In the genomic region with DNA sequence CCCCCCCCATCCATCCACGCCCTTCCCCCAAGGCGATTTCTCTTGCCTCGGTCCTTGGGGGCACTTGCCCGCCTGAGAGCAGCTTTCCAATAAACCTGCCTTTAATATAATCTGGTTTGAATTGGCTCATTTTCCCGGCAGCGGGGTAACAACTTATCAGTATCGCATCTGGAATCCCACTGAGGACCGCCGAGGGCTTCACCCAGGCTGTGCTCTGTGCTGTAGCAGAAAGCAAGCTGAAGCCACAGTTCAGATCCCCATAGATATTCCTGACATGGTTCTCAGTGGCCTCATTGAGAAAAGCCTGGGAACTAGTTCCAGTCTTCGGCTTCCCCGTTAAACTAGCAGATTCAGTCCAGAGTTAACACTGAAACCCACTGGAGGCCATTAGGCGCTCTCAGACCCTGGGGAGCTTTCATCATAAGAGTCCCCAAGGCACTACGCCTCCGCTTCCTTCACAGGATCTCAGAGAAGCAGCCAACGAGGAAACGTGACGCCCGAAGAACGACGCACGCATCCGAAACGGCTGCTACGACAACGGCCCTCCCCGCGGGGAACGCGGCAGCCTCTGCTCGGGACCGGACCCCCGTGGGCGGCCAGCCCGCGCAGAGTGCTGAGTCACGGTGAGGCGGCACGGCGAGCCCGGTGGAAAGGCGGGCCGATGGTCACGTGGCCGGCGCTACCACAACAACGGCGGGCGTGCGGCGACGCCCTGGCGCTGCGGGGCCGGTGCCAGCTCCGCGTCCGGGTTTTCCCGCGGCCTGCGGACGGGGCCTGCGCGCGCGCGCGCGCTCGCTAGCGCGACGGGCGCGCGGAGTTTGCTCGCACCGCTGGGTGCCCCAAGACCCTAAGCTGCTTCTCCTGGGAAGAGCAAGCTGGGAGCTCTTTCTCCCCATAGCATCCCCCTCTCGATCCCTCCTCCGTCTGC, we compare ENCODE assay signal across 8 mouse cellular contexts. TPM values are rescaled to one million over a fixed set of nuclear protein-coding genes. Genes with fewer than 3 reads are reported as not detected.
DNase-seq lines count a peak whose midpoint lies in the region; ATAC-seq lines count a peak whose summit lies in the region.

No protein-coding gene starts in this region.

- H3K4me2 ChIP-seq in hindbrain, embryonic 11.5 days (replicated peaks; ENCODE audit: low read depth, low read length) = peak overlapping the region; percentile 71

- no peaks in the 10 kb centered on the region for H3K27me3 ChIP-seq in hindbrain, embryonic 11.5 days (ENCODE audit: control insufficient read depth, insufficient read depth, low read length)

- peak overlapping the region; percentile 66 for H3K9ac ChIP-seq in hindbrain, embryonic 11.5 days (ENCODE audit: low read depth, low read length)

- under 1% methylated on average over 78 of the region's 79 CpGs for WGBS in hindbrain, embryonic 11.5 days

- H3K9me3 ChIP-seq in hindbrain, embryonic 11.5 days (ENCODE audit: control insufficient read depth, low read length) = no peaks in the 10 kb centered on the region

- no peaks in the 10 kb centered on the region for H3K4me1 ChIP-seq in hindbrain, embryonic 11.5 days (replicated peaks; ENCODE audit: control insufficient read depth, insufficient read depth, low read length)

- no peaks in the 10 kb centered on the region for H3K36me3 ChIP-seq in hindbrain, embryonic 11.5 days (ENCODE audit: control insufficient read depth, insufficient read depth, low read length)

- ATAC-seq in hindbrain, embryonic 11.5 days (ENCODE audit: low FRiP score) = peak; percentile 88

- peak; percentile 88 for DNase-seq in NIH3T3 (ENCODE audit: low read depth)
- peak; percentile 95 for DNase-seq in cerebellum, adult 9-11 months
- DNase-seq in frontal cortex, adult 2 months (ENCODE audit: extremely low spot score in 1 of 2, low spot score in 1 of 2) = peak; percentile 88 to 96
- DNase-seq in hindbrain, embryonic 11.5 days (ENCODE audit: low spot score) = peak; percentile 92
- DNase-seq in layer of hippocampus, postnatal 14 days (ENCODE audit: low spot score in 2 of 2) = peak; percentile 96 to 98
- DNase-seq in lung, postnatal 10 days = peak; percentile 96
- DNase-seq in ovary, postnatal 14 days (ENCODE audit: low spot score) = peak; percentile 92
- DNase-seq in thymus, postnatal 10 days (ENCODE audit: low spot score in 2 of 2) = peak; percentile 81 to 84

- H3K4me3 ChIP-seq in hindbrain, embryonic 11.5 days (ENCODE audit: low read depth, low read length) = peak overlapping the region; percentile 60

- peak overlapping the region; percentile 85 for H3K27ac ChIP-seq in hindbrain, embryonic 11.5 days (ENCODE audit: low read depth, low read length)

RNA-seq across cellular contexts. Expression of a gene that starts 3.9 kb away (rescaled TPM):
- 36.7 and 39.4 TPM in 2 replicates for polyA plus RNA-seq in frontal cortex, adult 2 months (2012; rRNA removed)
- polyA plus RNA-seq in hindbrain, embryonic 11.5 days (2014; fragmentation: Nextera tagmentation; extraction: Ambion mirVana) = 19.5 and 22.6 TPM in 2 replicates
- total RNA-seq in layer of hippocampus, postnatal 14 days (2021) = 10 to 100 TPM; 40.4 to 41.6 TPM

Comparison
In these comparisons a context has a peak if more than half of its experiments do, and no peak if none do; other contexts are left out.
1. Peak in every context shown above with its lines: DNase-seq, ATAC-seq, H3K4me3 ChIP-seq and H3K27ac ChIP-seq.